Mouse (Mus musculus) embryonic facial prominence, embryonic 12.5 days (tissue): ENCODE data around the gene Sipa1l1. TPM values are rescaled to one million over a fixed set of nuclear protein-coding genes. Genes with fewer than 3 reads are reported as not detected.

Source experiments
- ATAC-seq: fragments of 200-750 bp; cut with Nextera tagmentation; 2 replicates; pipeline ENCODE4 v1.8.0; 2017; ENCODE audit not compliant: insufficient number of reproducible peaks, insufficient read depth, low FRiP score, low TSS enrichment
- H3K27ac ChIP-seq: fragments of 300-500 bp; sonication (generic); 2 replicates; pipeline ENCODE4 v1.5.1; 2016; ENCODE audit warnings: mild to moderate bottlenecking
- H3K27me3 ChIP-seq: fragments of 300-500 bp; sonication (generic); 2 replicates; pipeline ENCODE4 v1.6.1; 2016; ENCODE audit warnings: mild to moderate bottlenecking, moderate library complexity
- H3K36me3 ChIP-seq: fragments of 300-500 bp; sonication (generic); 2 replicates; pipeline ENCODE4 v1.6.1; 2016; ENCODE audit warnings: mild to moderate bottlenecking
- H3K4me1 ChIP-seq: fragments of 300-500 bp; sonication (generic); 2 replicates; pipeline ENCODE4 v1.6.1; 2016
- H3K4me2 ChIP-seq: fragments of 300-500 bp; sonication (generic); replicated peaks from 2 replicates; pipeline ENCODE4 v1.6.1; 2016; ENCODE audit warnings: mild to moderate bottlenecking, moderate library complexity
- H3K4me3 ChIP-seq: fragments of 300-500 bp; sonication (generic); 2 replicates; pipeline ENCODE4 v1.5.1; 2016; ENCODE audit warnings: mild to moderate bottlenecking
- H3K9ac ChIP-seq: fragments of 300-500 bp; sonication (generic); 2 replicates; pipeline ENCODE4 v1.6.1; 2016; ENCODE audit warnings: mild to moderate bottlenecking, moderate library complexity
- H3K9me3 ChIP-seq: fragments of 300-500 bp; sonication (generic); 2 replicates; pipeline ENCODE4 v1.6.1; 2016; ENCODE audit warnings: mild to moderate bottlenecking, moderate library complexity
- WGBS: fragments of 180-500 bp; shearing (Covaris S2); methylation state at CpG from one replicate; pipeline ENCODE4 v1.1.7; 2016; 5-methylcytosine and 5-hydroxymethylcytosine counted together
- polyA plus RNA-seq: library from polyadenylated mRNA; unstranded; fragments of >200 nt; fragmentation: Nextera tagmentation; extraction: Ambion mirVana; gene quantifications from 2 replicates; pipeline ENCODE4 v1.2.1, GENCODE M21; 2016

Gene Sipa1l1
- polyA plus RNA-seq, 1 experiment from 2014 or later: 41.3 TPM

- Histone ChIP-seq H3K4me2 (no peak overlapping the region), H3K36me3 (no peaks in the 10 kb centered on the region), H3K27ac (no peak overlapping the region), H3K9me3 (0 out of 2 replicates have a peak, but pooled peaks cover 4% of the 10 kb centered on the region), H3K4me1 (no peaks in the 10 kb centered on the region), H3K9ac (no peak overlapping the region), H3K27me3 (no peaks in the 10 kb centered on the region), H3K4me3 (no peak overlapping the region)
- 65% methylated on average over 1 of the region's 1 CpGs for WGBS
- no peak for ATAC-seq
These were observed 287.3 kb downstream of the Sipa1l1 start for GRCm38 (mm10) chr12:82456414-82456805.

- ATAC-seq: no peak
These were observed 288.5 kb downstream of the Sipa1l1 start for GRCm38 (mm10) chr12:82457609-82458008.

GRCm38 (mm10) chr12:82458017-82458416 is 288.9 kb downstream of the Sipa1l1 start:
- Histone ChIP-seq H3K36me3 (no peaks in the 10 kb centered on the region), H3K27ac (no peak overlapping the region), H3K4me2 (no peak overlapping the region), H3K9me3 (no peaks in the 10 kb centered on the region), H3K27me3 (no peaks in the 10 kb centered on the region), H3K4me3 (no peak overlapping the region), H3K9ac (no peak overlapping the region), H3K4me1 (no peaks in the 10 kb centered on the region)
- no peak for ATAC-seq
- 91% methylated on average over 8 of the region's 8 CpGs for WGBS

More at GRCm38 (mm10) chr12:82457609-82458008, 288.5 kb downstream of the Sipa1l1 start:
- Histone ChIP-seq H3K36me3 (no peaks in the 10 kb centered on the region), H3K9ac (no peak overlapping the region), H3K4me1 (no peaks in the 10 kb centered on the region), H3K27me3 (no peaks in the 10 kb centered on the region), H3K9me3 (0 out of 2 replicates have a peak, but pooled peaks cover 3% of the 10 kb centered on the region), H3K4me3 (no peak overlapping the region), H3K27ac (no peak overlapping the region), H3K4me2 (no peak overlapping the region)
- WGBS: 92% methylated on average over 6 of the region's 6 CpGs

- ATAC-seq: no peak
- 85% methylated on average over 5 of the region's 5 CpGs for WGBS
- H3K36me3 ChIP-seq: no peaks in the 10 kb centered on the region
- no peaks in the 10 kb centered on the region for H3K27me3 ChIP-seq
- no peak overlapping the region for H3K9ac ChIP-seq
- H3K4me1 ChIP-seq: peaks cover 14% of the 10 kb centered on the region
- H3K9me3 ChIP-seq: no peaks in the 10 kb centered on the region
- no peak overlapping the region for H3K27ac ChIP-seq
- no peak overlapping the region for H3K4me3 ChIP-seq
- no peak overlapping the region for H3K4me2 ChIP-seq
These were observed 298.1 kb downstream of the Sipa1l1 start for GRCm38 (mm10) chr12:82467234-82467633.

GRCm38 (mm10) chr12:82467641-82468040 is 298.5 kb downstream of the Sipa1l1 start:
- no peak for ATAC-seq
- Histone ChIP-seq H3K4me3 (no peak overlapping the region), H3K36me3 (no peaks in the 10 kb centered on the region), H3K9me3 (no peaks in the 10 kb centered on the region), H3K27ac (no peak overlapping the region), H3K4me2 (no peak overlapping the region), H3K9ac (no peak overlapping the region), H3K27me3 (no peaks in the 10 kb centered on the region), H3K4me1 (peaks cover 14% of the 10 kb centered on the region)
- WGBS: 72% methylated on average over 2 of the region's 2 CpGs

- Histone ChIP-seq H3K4me1 (peaks cover 14% of the 10 kb centered on the region), H3K9ac (no peak overlapping the region), H3K4me2 (no peak overlapping the region), H3K27ac (no peak overlapping the region), H3K4me3 (no peak overlapping the region), H3K36me3 (no peaks in the 10 kb centered on the region), H3K9me3 (no peaks in the 10 kb centered on the region), H3K27me3 (no peaks in the 10 kb centered on the region)
- no peak for ATAC-seq
- WGBS: 66% methylated on average over 5 of the region's 5 CpGs
These were observed 299.3 kb downstream of the Sipa1l1 start for GRCm38 (mm10) chr12:82468416-82468815.

- peak; percentile 84 for ATAC-seq
- peak overlapping the region; percentile 72 for H3K4me2 ChIP-seq
- peak overlapping the region; percentile 44 for H3K4me3 ChIP-seq
- peak overlapping the region; percentile 60 for H3K9ac ChIP-seq
- no peaks in the 10 kb centered on the region for H3K9me3 ChIP-seq
- peaks cover 14% of the 10 kb centered on the region for H3K4me1 ChIP-seq
- H3K36me3 ChIP-seq: no peaks in the 10 kb centered on the region
- 3% methylated on average over 12 of the region's 12 CpGs for WGBS
- no peaks in the 10 kb centered on the region for H3K27me3 ChIP-seq
- peak overlapping the region; percentile 81 for H3K27ac ChIP-seq
These were observed 300.7 kb downstream of the Sipa1l1 start for GRCm38 (mm10) chr12:82469706-82470361.

GRCm38 (mm10) chr12:82470362-82470936 is 301.3 kb downstream of the Sipa1l1 start:
- H3K4me2 ChIP-seq: peak overlapping the region; percentile 72
- no peaks in the 10 kb centered on the region for H3K27me3 ChIP-seq
- H3K4me1 ChIP-seq: peaks cover 14% of the 10 kb centered on the region
- H3K9me3 ChIP-seq: no peaks in the 10 kb centered on the region
- no peaks in the 10 kb centered on the region for H3K36me3 ChIP-seq
- under 1% methylated on average over 18 of the region's 18 CpGs for WGBS
- H3K4me3 ChIP-seq: peak overlapping the region; percentile 44
- peak; percentile 91 for ATAC-seq
- peak overlapping the region; percentile 60 for H3K9ac ChIP-seq
- peak overlapping the region; percentile 81 for H3K27ac ChIP-seq

GRCm38 (mm10) chr12:82472796-82473195 is 303.7 kb downstream of the Sipa1l1 start:
- Histone ChIP-seq H3K36me3 (no peaks in the 10 kb centered on the region), H3K27ac (no peak overlapping the region), H3K4me1 (peaks cover 18% of the 10 kb centered on the region), H3K9me3 (no peaks in the 10 kb centered on the region), H3K4me2 (no peak overlapping the region), H3K4me3 (no peak overlapping the region), H3K9ac (no peak overlapping the region), H3K27me3 (no peaks in the 10 kb centered on the region)
- 94% methylated on average over 3 of the region's 3 CpGs for WGBS
- no peak for ATAC-seq

- Histone ChIP-seq H3K9ac (no peak overlapping the region), H3K27ac (no peak overlapping the region), H3K4me1 (peaks cover 22% of the 10 kb centered on the region), H3K27me3 (no peaks in the 10 kb centered on the region), H3K4me3 (no peak overlapping the region), H3K4me2 (no peak overlapping the region), H3K9me3 (no peaks in the 10 kb centered on the region), H3K36me3 (no peaks in the 10 kb centered on the region)
- no peak for ATAC-seq
- 85% methylated on average over 4 of the region's 4 CpGs for WGBS
These were observed 304.1 kb downstream of the Sipa1l1 start for GRCm38 (mm10) chr12:82473238-82473637.

- H3K27me3 ChIP-seq: no peaks in the 10 kb centered on the region
- 77% methylated on average over 4 of the region's 4 CpGs for WGBS
These were observed 305.3 kb downstream of the Sipa1l1 start for GRCm38 (mm10) chr12:82474409-82474808.

GRCm38 (mm10) chr12:82476028-82476427 is 306.9 kb downstream of the Sipa1l1 start:
- no peak for ATAC-seq
- no peaks in the 10 kb centered on the region for H3K36me3 ChIP-seq
- H3K27ac ChIP-seq: no peak overlapping the region
- no peak overlapping the region for H3K4me3 ChIP-seq
- no peak overlapping the region for H3K9ac ChIP-seq
- 76% methylated on average over 10 of the region's 10 CpGs for WGBS
- no peak overlapping the region for H3K4me2 ChIP-seq
- H3K4me1 ChIP-seq: peaks cover 21% of the 10 kb centered on the region
- H3K27me3 ChIP-seq: no peaks in the 10 kb centered on the region
- H3K9me3 ChIP-seq: no peaks in the 10 kb centered on the region

More at GRCm38 (mm10) chr12:82474409-82474808, 305.3 kb downstream of the Sipa1l1 start:
- Histone ChIP-seq H3K4me3 (no peak overlapping the region), H3K9me3 (no peaks in the 10 kb centered on the region), H3K4me1 (peaks cover 28% of the 10 kb centered on the region), H3K4me2 (no peak overlapping the region), H3K36me3 (no peaks in the 10 kb centered on the region), H3K27ac (no peak overlapping the region), H3K9ac (no peak overlapping the region)
- no peak for ATAC-seq
